Mouse (Mus musculus): ENCODE data around the gene Gmpr2. TPM values are rescaled to one million over a fixed set of nuclear protein-coding genes. Genes with fewer than 3 reads are reported as not detected.

Gene Gmpr2
- total and polyA plus RNA-seq, 2 experiments from 2014 or later: 24.3 to 36.9 TPM

DNA sequence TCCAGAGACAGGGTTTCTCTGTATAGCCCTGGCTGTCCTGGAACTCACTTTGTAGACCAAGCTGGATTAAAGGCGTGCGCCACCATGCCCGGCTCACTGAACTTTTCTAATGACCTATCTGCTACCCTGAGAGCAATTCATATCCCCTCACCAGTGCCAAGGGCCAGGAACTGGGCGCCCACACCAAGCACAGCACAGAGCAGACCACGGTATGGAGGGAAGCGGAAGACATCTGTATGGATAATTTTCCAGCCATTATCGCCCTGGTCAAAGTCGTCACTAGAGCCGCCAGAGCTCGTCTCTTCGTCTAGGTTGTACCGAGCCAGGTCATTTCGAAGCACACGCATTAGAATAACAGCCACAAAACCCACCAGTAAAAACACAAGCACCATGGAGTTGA lies 30.9 kb upstream of the Gmpr2 start:
- H3K9me3 ChIP-seq (ENCODE audit: low read length): no peaks in the 10 kb centered on the region

GRCm38 (mm10) chr14:55641291-55641690 lies 30.4 kb upstream of the Gmpr2 start:
- ATAC-seq (no peak), DNase-seq (ENCODE audit: low spot score) (no peak)
- peaks cover 28% of the 10 kb centered on the region; the same call in 1 of the 2 replicates for H3K36me3 ChIP-seq (ENCODE audit: insufficient read depth, low read length)
- no peak overlapping the region for H3K9ac ChIP-seq (replicated peaks; ENCODE audit: low read length)
- no peaks in the 10 kb centered on the region for H3K27me3 ChIP-seq (ENCODE audit: insufficient read depth, low read length)
- H3K4me3 ChIP-seq (ENCODE audit: low read length): no peak overlapping the region
- 95% methylated on average over 13 of the region's 13 CpGs for WGBS
- H3K27ac ChIP-seq: no peak overlapping the region
- TF ChIP-seq CTCF (IDR thresholded peaks at IDR 0.05; ENCODE audit: low read depth): no peak
- H3K4me2 ChIP-seq (ENCODE audit: low read depth, low read length): no peak overlapping the region
- no peaks in the 10 kb centered on the region for H3K9me3 ChIP-seq (ENCODE audit: low read length)
- H3K4me1 ChIP-seq (ENCODE audit: insufficient read depth, low read length): peaks cover 12% of the 10 kb centered on the region; the same call in 1 of the 2 replicates

More for the DNA sequence above, 30.9 kb upstream of the Gmpr2 start:
- ATAC-seq (no peak), DNase-seq (ENCODE audit: low spot score) (no peak)
- Histone ChIP-seq H3K27ac (no peak overlapping the region), H3K27me3 (ENCODE audit: insufficient read depth, low read length) (no peaks in the 10 kb centered on the region), H3K4me1 (ENCODE audit: insufficient read depth, low read length) (peaks cover 12% of the 10 kb centered on the region; the same call in 1 of the 2 replicates), H3K36me3 (ENCODE audit: insufficient read depth, low read length) (peaks cover 30% of the 10 kb centered on the region; the same call in 1 of the 2 replicates), H3K9ac (replicated peaks; ENCODE audit: low read length) (no peak overlapping the region), H3K4me3 (ENCODE audit: low read length) (no peak overlapping the region), H3K4me2 (ENCODE audit: low read depth, low read length) (no peak overlapping the region)
- WGBS: 95% methylated on average over 14 of the region's 14 CpGs
- no peak for TF ChIP-seq CTCF (IDR thresholded peaks at IDR 0.05; ENCODE audit: low read depth)

- Histone ChIP-seq H3K4me1 (ENCODE audit: insufficient read depth, low read length) (peaks cover 12% of the 10 kb centered on the region; the same call in 1 of the 2 replicates), H3K4me3 (ENCODE audit: low read length) (peak overlapping the region; percentile 96), H3K27me3 (ENCODE audit: insufficient read depth, low read length) (no peaks in the 10 kb centered on the region), H3K36me3 (ENCODE audit: insufficient read depth, low read length) (peaks cover 15% of the 10 kb centered on the region; the same call in 1 of the 2 replicates), H3K9me3 (ENCODE audit: low read length) (no peaks in the 10 kb centered on the region), H3K27ac (peak overlapping the region; percentile 98), H3K9ac (replicated peaks; ENCODE audit: low read length) (peak overlapping the region; percentile 95), H3K4me2 (ENCODE audit: low read depth, low read length) (peak overlapping the region; percentile 82)
- DNase-seq (ENCODE audit: low spot score) (no peak), ATAC-seq (peak; percentile 50)
- no peak for TF ChIP-seq CTCF (IDR thresholded peaks at IDR 0.05; ENCODE audit: low read depth)
- WGBS: 20% methylated on average over 8 of the region's 8 CpGs
These were observed 29.1 kb upstream of the Gmpr2 start for GRCm38 (mm10) chr14:55642679-55643059.

- no peaks in the 10 kb centered on the region for H3K27me3 ChIP-seq (ENCODE audit: insufficient read depth, low read length)
- ATAC-seq (peak; percentile 91), DNase-seq (ENCODE audit: low spot score) (peak; percentile 85)
- peak within 1 kb of the TSS; percentile 96 for H3K4me3 ChIP-seq (ENCODE audit: low read length)
- no peaks in the 10 kb centered on the region for H3K9me3 ChIP-seq (ENCODE audit: low read length)
- H3K36me3 ChIP-seq (ENCODE audit: insufficient read depth, low read length): peaks cover 11% of the 10 kb centered on the region; the same call in 1 of the 2 replicates
- TF ChIP-seq CTCF (IDR thresholded peaks at IDR 0.05; ENCODE audit: low read depth): no peak
- peak within 1 kb of the TSS; percentile 98 for H3K27ac ChIP-seq
- peak within 1 kb of the TSS; percentile 82 for H3K4me2 ChIP-seq (ENCODE audit: low read depth, low read length)
- peaks cover 12% of the 10 kb centered on the region; the same call in 1 of the 2 replicates for H3K4me1 ChIP-seq (ENCODE audit: insufficient read depth, low read length)
- peak within 1 kb of the TSS; percentile 95 for H3K9ac ChIP-seq (replicated peaks; ENCODE audit: low read length)
- WGBS: under 1% methylated on average over 80 of the region's 89 CpGs
These were observed 28.5 kb upstream of the Gmpr2 start, which contains the start of gene Tm9sf1 for GRCm38 (mm10) chr14:55643060-55643907. Gene Tm9sf1, minus strand, starts transcription at chr14:55643806.

GRCm38 (mm10) chr14:55644261-55644888 lies 27.4 kb upstream of the Gmpr2 start:
- peaks cover 7% of the 10 kb centered on the region; the same call in 1 of the 2 replicates for H3K36me3 ChIP-seq (ENCODE audit: insufficient read depth, low read length)
- TF ChIP-seq CTCF (IDR thresholded peaks at IDR 0.05; ENCODE audit: low read depth): no peak
- no peak for DNase-seq (ENCODE audit: low spot score)
- H3K4me3 ChIP-seq (ENCODE audit: low read length): peak overlapping the region; percentile 96
- peaks cover 12% of the 10 kb centered on the region; the same call in 1 of the 2 replicates for H3K4me1 ChIP-seq (ENCODE audit: insufficient read depth, low read length)
- H3K9ac ChIP-seq (replicated peaks; ENCODE audit: low read length): peak overlapping the region; percentile 95
- no peaks in the 10 kb centered on the region for H3K27me3 ChIP-seq (ENCODE audit: insufficient read depth, low read length)
- no peak for ATAC-seq
- WGBS: 22% methylated on average over 17 of the region's 17 CpGs
- H3K4me2 ChIP-seq (ENCODE audit: low read depth, low read length): peak overlapping the region; percentile 82
- peak overlapping the region; percentile 49; the same call in 1 of the 2 replicates for H3K27ac ChIP-seq
- H3K9me3 ChIP-seq (ENCODE audit: low read length): no peaks in the 10 kb centered on the region

- Histone ChIP-seq H3K9me3 (ENCODE audit: low read length) (no peaks in the 10 kb centered on the region), H3K36me3 (ENCODE audit: insufficient read depth, low read length) (no peaks in the 10 kb centered on the region), H3K4me2 (ENCODE audit: low read depth, low read length) (no peak within 1 kb of the TSS), H3K9ac (replicated peaks; ENCODE audit: low read length) (no peak within 1 kb of the TSS), H3K27ac (no peak within 1 kb of the TSS), H3K27me3 (ENCODE audit: insufficient read depth, low read length) (no peaks in the 10 kb centered on the region), H3K4me1 (ENCODE audit: insufficient read depth, low read length) (no peaks in the 10 kb centered on the region), H3K4me3 (ENCODE audit: low read length) (no peak within 1 kb of the TSS)
- no peak for TF ChIP-seq CTCF (IDR thresholded peaks at IDR 0.05; ENCODE audit: low read depth)
- no peak for ATAC-seq
- DNase-seq (ENCODE audit: low spot score): no peak
- 97% methylated on average over 2 of the region's 2 CpGs for WGBS
These were observed 21.9 kb upstream of the Gmpr2 start, which contains the start of gene Tssk4 for GRCm38 (mm10) chr14:55649884-55650283. Gene Tssk4, plus strand, starts transcription at chr14:55650184.

All from hindbrain, postnatal 0 days (tissue).